Mouse (Mus musculus): ENCODE results near the gene Odf3. TPM values are rescaled to one million over a fixed set of nuclear protein-coding genes. Genes with fewer than 3 reads are reported as not detected.

The Odf3 gene
- polyA plus RNA-seq, 1 experiment from 2014 or later, result not detected

DNA sequence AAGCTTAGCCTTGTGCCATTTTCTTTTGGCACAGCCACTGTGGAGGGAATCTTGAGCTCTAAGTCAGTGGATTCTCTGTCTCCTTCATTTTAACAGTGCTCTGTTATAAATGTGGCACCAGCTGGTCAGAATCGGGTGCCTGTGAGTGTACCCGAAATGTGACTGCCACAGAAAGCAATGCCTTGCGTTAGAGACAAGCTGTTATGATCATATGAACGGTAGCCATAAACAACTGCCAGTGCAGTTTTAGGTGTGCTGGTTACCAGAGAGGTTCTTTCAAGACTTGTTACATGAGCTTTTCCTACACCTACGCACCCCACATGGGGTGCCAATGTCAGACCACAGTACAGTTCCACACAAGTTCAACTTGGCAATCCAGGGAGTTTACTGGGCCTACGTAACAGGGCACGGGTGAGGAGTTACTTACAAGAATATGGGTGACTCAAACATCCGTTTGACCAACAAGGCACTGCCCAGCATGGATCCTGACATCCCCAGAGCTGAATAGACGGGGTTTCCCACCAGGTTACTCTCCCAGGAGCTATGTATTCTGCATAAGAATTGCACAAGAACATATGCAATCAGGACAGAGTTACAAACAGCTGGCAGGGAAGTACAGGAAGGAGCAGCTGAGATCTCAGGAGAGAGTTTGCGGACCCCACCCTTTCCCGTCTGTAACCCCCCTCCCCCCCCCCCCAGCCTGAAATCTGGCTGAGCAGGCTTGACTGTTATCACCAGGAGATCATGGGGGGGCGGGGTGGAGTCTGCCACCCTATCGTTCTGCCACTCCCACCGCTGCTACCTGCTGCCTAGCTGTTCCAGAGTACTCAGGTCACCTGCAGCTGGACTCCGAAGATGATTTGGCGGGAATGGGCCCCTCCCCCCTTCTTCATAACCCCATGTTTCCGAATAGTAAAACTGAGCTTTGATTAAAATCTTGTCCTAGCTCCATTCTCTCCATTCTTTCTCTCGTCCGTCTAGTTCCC, 6.6 kb upstream of the Odf3 start:
- ATAC-seq (peak; percentile 27), DNase-seq (ENCODE audit: low spot score) (peak; percentile 60)
- H3K27ac ChIP-seq (ENCODE audit: low read length), result no peak overlapping the region
- 28% methylated on average over 17 of the region's 19 CpGs for WGBS
- H3K4me3 ChIP-seq (ENCODE audit: low read depth, low read length), result no peak overlapping the region
- no peaks in the 10 kb centered on the region for H3K36me3 ChIP-seq (ENCODE audit: insufficient read depth, low read length)
- no peak for TF ChIP-seq EP300 (IDR thresholded peaks at IDR 0.05)
- TF ChIP-seq CTCF (IDR thresholded peaks at IDR 0.05), result no peak
- H3K9me3 ChIP-seq (ENCODE audit: low read length), result no peaks in the 10 kb centered on the region
- peak overlapping the region; percentile 6; the same call in 1 of the 2 replicates for H3K4me2 ChIP-seq (replicated peaks; ENCODE audit: low read depth, low read length)
- no peaks in the 10 kb centered on the region; the same call in 1 of the 2 replicates for H3K27me3 ChIP-seq (replicated peaks; ENCODE audit: insufficient read depth, low read length)
- H3K4me1 ChIP-seq (ENCODE audit: insufficient read depth, low read depth, low read length), result no peaks in the 10 kb centered on the region
- no peak overlapping the region for H3K9ac ChIP-seq (replicated peaks; ENCODE audit: low read depth)

DNA sequence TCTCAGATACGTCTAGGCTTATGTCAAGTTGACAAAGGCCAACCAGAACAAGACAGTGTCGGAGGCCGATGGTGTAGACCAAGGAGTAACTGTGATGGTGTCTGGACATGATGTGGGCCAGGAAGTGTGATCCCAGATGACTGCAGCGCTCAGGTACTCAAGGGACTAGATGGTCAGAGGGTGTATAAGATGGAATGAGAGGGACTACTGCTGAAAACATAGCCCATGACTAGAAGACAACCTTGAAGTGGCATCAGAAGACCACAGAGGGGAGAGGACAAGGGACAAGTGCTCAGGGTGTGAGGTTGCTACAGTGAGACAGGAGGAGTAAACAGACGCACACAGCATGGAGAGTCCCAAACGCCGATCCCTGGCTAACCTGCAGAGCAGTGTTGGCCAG, 3.8 kb upstream of the Odf3 start:
- no peak for DNase-seq (ENCODE audit: low spot score)
- Histone ChIP-seq H3K27ac (ENCODE audit: low read length) (no peak overlapping the region), H3K4me1 (ENCODE audit: insufficient read depth, low read depth, low read length) (no peaks in the 10 kb centered on the region), H3K4me3 (ENCODE audit: low read depth, low read length) (no peak overlapping the region), H3K36me3 (ENCODE audit: insufficient read depth, low read length) (no peaks in the 10 kb centered on the region), H3K9ac (replicated peaks; ENCODE audit: low read depth) (no peak overlapping the region), H3K9me3 (ENCODE audit: low read length) (no peaks in the 10 kb centered on the region), H3K27me3 (replicated peaks; ENCODE audit: insufficient read depth, low read length) (no peaks in the 10 kb centered on the region; the same call in 1 of the 2 replicates), H3K4me2 (replicated peaks; ENCODE audit: low read depth, low read length) (no peak overlapping the region)
- TF ChIP-seq EP300 (IDR thresholded peaks at IDR 0.05) (no peak), CTCF (IDR thresholded peaks at IDR 0.05) (no peak)
- 67% methylated on average over 7 of the region's 7 CpGs for WGBS
- ATAC-seq, result no peak

DNA sequence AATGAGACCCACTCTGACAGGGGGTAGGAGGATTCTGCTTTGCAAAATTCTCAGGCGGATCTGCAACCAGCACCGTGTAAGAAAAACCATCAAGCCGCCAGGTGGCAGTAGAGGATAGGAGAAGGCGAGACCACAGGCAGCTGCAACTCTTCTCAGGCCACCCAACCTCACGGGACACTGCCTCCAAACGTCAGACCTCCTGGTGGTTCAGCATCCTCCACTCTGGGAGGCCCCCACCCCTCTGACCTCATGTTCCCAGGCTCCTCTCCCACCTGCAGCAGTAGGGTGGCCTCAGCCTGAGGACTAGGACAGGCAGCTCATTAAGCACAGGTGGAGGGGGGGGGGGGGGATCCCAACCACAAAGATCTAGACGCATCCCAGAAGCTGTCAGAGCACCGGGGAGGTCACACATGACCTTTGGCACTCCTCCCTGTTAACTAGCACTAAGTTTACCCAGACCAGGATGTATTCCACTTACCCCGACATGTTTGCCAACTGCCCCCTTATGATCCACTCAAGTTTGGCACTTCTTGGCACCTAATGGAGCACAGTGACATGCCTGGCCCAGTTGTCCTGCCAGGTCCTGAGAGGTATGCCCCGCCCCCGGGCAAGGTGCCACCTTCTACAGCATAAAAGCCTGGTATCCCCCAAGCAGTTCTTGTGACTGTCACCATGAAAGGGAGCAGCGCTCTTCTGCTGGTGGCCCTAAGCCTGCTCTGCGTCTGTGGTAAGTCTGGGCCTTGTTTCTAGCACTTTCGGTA, 2.5 kb upstream of the Odf3 start, which contains the start of gene Scgb1c1:
TSS of gene Scgb1c1 (plus strand) at position 643 of the 761 bp plus-strand sequence.
- Histone ChIP-seq H3K27ac (ENCODE audit: low read length) (no peak within 1 kb of the TSS), H3K4me2 (replicated peaks; ENCODE audit: low read depth, low read length) (no peak within 1 kb of the TSS), H3K9me3 (ENCODE audit: low read length) (no peaks in the 10 kb centered on the region), H3K36me3 (ENCODE audit: insufficient read depth, low read length) (no peaks in the 10 kb centered on the region), H3K27me3 (replicated peaks; ENCODE audit: insufficient read depth, low read length) (no peaks in the 10 kb centered on the region; the same call in 1 of the 2 replicates), H3K4me1 (ENCODE audit: insufficient read depth, low read depth, low read length) (no peaks in the 10 kb centered on the region), H3K4me3 (ENCODE audit: low read depth, low read length) (no peak within 1 kb of the TSS), H3K9ac (replicated peaks; ENCODE audit: low read depth) (no peak within 1 kb of the TSS)
- TF ChIP-seq EP300 (IDR thresholded peaks at IDR 0.05), result peak; percentile 67
- peak; percentile 93 for TF ChIP-seq CTCF (IDR thresholded peaks at IDR 0.05)
- peak; percentile 83 for ATAC-seq
- peak; percentile 94 for DNase-seq (ENCODE audit: low spot score)
- WGBS, result 18% methylated on average over 14 of the region's 14 CpGs

DNA sequence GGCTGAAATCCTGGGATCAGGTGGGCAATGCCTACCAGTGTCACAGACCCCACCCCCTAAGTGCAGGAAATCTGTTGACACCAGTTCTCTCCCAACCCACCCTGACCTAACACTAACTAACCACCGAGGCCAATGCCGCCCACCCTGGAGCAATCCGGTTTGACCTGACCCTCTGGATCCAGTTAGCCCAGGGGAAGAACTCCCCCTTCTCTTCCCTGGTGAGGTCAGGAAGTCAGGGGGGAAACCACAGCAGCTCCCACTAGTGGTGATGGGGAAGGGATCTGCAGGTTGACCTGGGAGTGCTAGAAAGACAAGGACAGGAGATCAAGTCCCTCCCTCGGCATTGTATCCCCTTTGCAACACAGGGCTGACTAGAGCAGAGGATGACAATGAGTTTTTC, 1.9 kb upstream of the Odf3 start:
- no peak for TF ChIP-seq EP300 (IDR thresholded peaks at IDR 0.05)
- peak; percentile 36; the same call in 1 of the 2 replicates for TF ChIP-seq CTCF (IDR thresholded peaks at IDR 0.05)
- H3K27ac ChIP-seq (ENCODE audit: low read length), result no peak overlapping the region
- H3K4me1 ChIP-seq (ENCODE audit: insufficient read depth, low read depth, low read length), result no peaks in the 10 kb centered on the region
- H3K9ac ChIP-seq (replicated peaks; ENCODE audit: low read depth), result no peak overlapping the region
- H3K36me3 ChIP-seq (ENCODE audit: insufficient read depth, low read length), result no peaks in the 10 kb centered on the region
- no peak overlapping the region for H3K4me3 ChIP-seq (ENCODE audit: low read depth, low read length)
- no peaks in the 10 kb centered on the region for H3K9me3 ChIP-seq (ENCODE audit: low read length)
- no peaks in the 10 kb centered on the region; the same call in 1 of the 2 replicates for H3K27me3 ChIP-seq (replicated peaks; ENCODE audit: insufficient read depth, low read length)
- 61% methylated on average over 4 of the region's 4 CpGs for WGBS
- no peak for DNase-seq (ENCODE audit: low spot score)
- H3K4me2 ChIP-seq (replicated peaks; ENCODE audit: low read depth, low read length), result no peak overlapping the region
- ATAC-seq, result no peak

DNA sequence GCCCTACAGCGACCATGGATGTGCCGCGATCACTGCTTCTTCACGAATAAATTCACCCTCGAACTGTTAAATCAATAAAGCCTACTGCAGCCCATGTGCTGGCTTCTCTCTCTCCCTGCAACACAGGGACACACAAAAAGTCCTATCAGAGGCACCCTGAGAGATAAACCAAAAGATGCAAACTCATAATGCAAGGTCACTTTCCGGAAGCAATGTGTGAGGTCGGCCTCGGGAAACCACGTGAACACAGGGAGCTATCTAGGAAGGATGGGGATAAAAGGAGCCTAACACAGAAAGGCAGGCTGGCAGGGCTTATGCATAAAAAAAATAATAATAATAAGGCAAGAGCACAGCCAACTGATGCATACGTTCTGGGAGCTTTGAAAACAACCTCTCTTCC, 929 bp upstream of the Odf3 start:
- Histone ChIP-seq H3K36me3 (ENCODE audit: insufficient read depth, low read length) (no peaks in the 10 kb centered on the region), H3K27me3 (replicated peaks; ENCODE audit: insufficient read depth, low read length) (no peaks in the 10 kb centered on the region; the same call in 1 of the 2 replicates), H3K9ac (replicated peaks; ENCODE audit: low read depth) (no peak overlapping the region), H3K4me3 (ENCODE audit: low read depth, low read length) (no peak overlapping the region), H3K9me3 (ENCODE audit: low read length) (no peaks in the 10 kb centered on the region), H3K4me1 (ENCODE audit: insufficient read depth, low read depth, low read length) (no peaks in the 10 kb centered on the region), H3K4me2 (replicated peaks; ENCODE audit: low read depth, low read length) (no peak overlapping the region), H3K27ac (ENCODE audit: low read length) (no peak overlapping the region)
- ATAC-seq (no peak), DNase-seq (ENCODE audit: low spot score) (no peak)
- WGBS, result 71% methylated on average over 10 of the region's 10 CpGs
- TF ChIP-seq CTCF (IDR thresholded peaks at IDR 0.05) (no peak), EP300 (IDR thresholded peaks at IDR 0.05) (no peak)

DNA sequence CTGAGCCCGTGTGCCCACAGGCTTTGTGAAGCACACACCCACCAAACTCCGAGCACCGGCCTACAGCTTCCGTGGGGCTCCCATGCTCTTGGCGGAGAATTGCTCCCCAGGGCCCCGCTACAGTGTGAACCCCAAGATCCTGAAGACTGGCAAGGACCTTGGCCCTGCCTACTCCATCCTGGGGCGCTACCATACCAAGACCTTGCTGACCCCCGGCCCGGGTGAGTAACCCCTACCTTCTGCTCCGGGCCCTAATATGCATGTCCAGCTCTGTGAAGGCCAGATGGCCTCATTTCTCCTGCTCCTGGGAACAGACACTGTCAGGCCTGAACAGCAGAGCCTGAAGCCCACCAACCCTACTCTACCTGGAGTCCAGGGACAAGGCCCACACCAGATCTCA, 986 bp downstream of the Odf3 start:
- H3K9ac ChIP-seq (replicated peaks; ENCODE audit: low read depth), result no peak overlapping the region
- H3K4me2 ChIP-seq (replicated peaks; ENCODE audit: low read depth, low read length), result no peak overlapping the region

More for the DNA sequence above, 986 bp downstream of the Odf3 start:
- H3K4me3 ChIP-seq (ENCODE audit: low read depth, low read length), result no peak overlapping the region
- WGBS, result 92% methylated on average over 10 of the region's 10 CpGs
- H3K4me1 ChIP-seq (ENCODE audit: insufficient read depth, low read depth, low read length), result no peaks in the 10 kb centered on the region
- TF ChIP-seq EP300 (IDR thresholded peaks at IDR 0.05) (no peak), CTCF (IDR thresholded peaks at IDR 0.05) (no peak)
- no peaks in the 10 kb centered on the region; the same call in 1 of the 2 replicates for H3K27me3 ChIP-seq (replicated peaks; ENCODE audit: insufficient read depth, low read length)
- DNase-seq (ENCODE audit: low spot score) (no peak), ATAC-seq (no peak)
- no peaks in the 10 kb centered on the region for H3K9me3 ChIP-seq (ENCODE audit: low read length)
- no peak overlapping the region for H3K27ac ChIP-seq (ENCODE audit: low read length)
- peaks cover 15% of the 10 kb centered on the region for H3K36me3 ChIP-seq (ENCODE audit: insufficient read depth, low read length)
